Comparison of ENCODE assay signal across 8 mouse cellular contexts in genomic region chr17:34981690-34982180, GRCm38 (mm10). TPM values are rescaled to one million over a fixed set of nuclear protein-coding genes. Genes with fewer than 3 reads are reported as not detected.
DNase-seq lines count a peak whose midpoint lies in the region; ATAC-seq and TF ChIP-seq lines count a peak whose summit lies in the region.

Gene Lsm2 (plus strand): TSS chr17:34981862.

- peak; percentile 93 for TF ChIP-seq POLR2A in cortical plate, adult 2 months (IDR thresholded peaks at IDR 0.05; ENCODE audit: extremely low read depth, insufficient read depth, low read length)

- ATAC-seq in activated CD4-positive, CD25-positive, alpha-beta regulatory T cell, adult 4 months, result peak; percentile 86
- ATAC-seq in megakaryocyte progenitor cell, adult 5-6 weeks (replicated peaks; ENCODE audit: poor library complexity), result peak; percentile 77

- peak within 1 kb of the TSS; percentile 97 for H3K27ac ChIP-seq in cortical plate, adult 2 months (ENCODE audit: insufficient read depth, low read length)

- H3K4me1 ChIP-seq in cortical plate, adult 2 months (ENCODE audit: control insufficient read depth, insufficient read depth, low read length), result no peaks in the 10 kb centered on the region

- peak; percentile 85 for DNase-seq in gastrocnemius, postnatal 10 days
- DNase-seq in induced T-regulatory cell, adult 2 months (ENCODE audit: low read depth), result peak; percentile 97
- DNase-seq in left cerebral cortex, adult 9 months (ENCODE audit: low spot score in 2 of 2), result peak; percentile 79 to 91
- DNase-seq in right cerebral cortex, postnatal 14 days, result peak; percentile 87
- DNase-seq in urinary bladder, postnatal 36 days (ENCODE audit: low spot score in 2 of 2), result peak; percentile 90 to 91

- H3K4me3 ChIP-seq in cortical plate, adult 2 months (ENCODE audit: insufficient read depth, low read length), result peak within 1 kb of the TSS; percentile 62

- no peak for TF ChIP-seq CTCF in cortical plate, adult 2 months (IDR thresholded peaks at IDR 0.05; ENCODE audit: extremely low read depth, insufficient read depth, low read length)

RNA-seq across cellular contexts. Expression of gene Lsm2, which starts in this region (rescaled TPM):
- 10 to 100 TPM; 45.5 to 61.3 TPM for polyA plus RNA-seq in activated CD4-positive, CD25-positive, alpha-beta regulatory T cell, adult 4 months (2017; shearing (Covaris generic))
- polyA plus RNA-seq in cortical plate, adult 2 months (2012; rRNA removed), result 36.9 and 37.2 TPM in 2 replicates
- total RNA-seq in gastrocnemius, postnatal 10 days (2021), result 10 to 100 TPM; 24.7 to 28.2 TPM
- 187 and 253 TPM in 2 replicates for total RNA-seq in megakaryocyte progenitor cell, adult 5-6 weeks (2015)
- 71.7 and 78.0 TPM in 2 replicates for total RNA-seq in megakaryocyte progenitor cell, adult 5-6 weeks (2017)

Comparison
In these comparisons a context has a peak if more than half of its experiments do, and no peak if none do; other contexts are left out.
1. Peak in every context shown above with its lines: DNase-seq, ATAC-seq, H3K4me3 ChIP-seq and H3K27ac ChIP-seq.